Mouse (Mus musculus): ENCODE measurements around the gene Nsl1. TPM values are rescaled to one million over a fixed set of nuclear protein-coding genes. Genes with fewer than 3 reads are reported as not detected.

The Nsl1 gene
- polyA plus RNA-seq, 1 experiment from 2014 or later: 3.7 TPM

- ATAC-seq (ENCODE audit: low read depth): no peak
- peak overlapping the region; percentile 53 for H3K4me3 ChIP-seq (ENCODE audit: low read depth, low read length)
- H3K4me1 ChIP-seq (ENCODE audit: control insufficient read depth, insufficient read depth, low read length): no peaks in the 10 kb centered on the region
- no peaks in the 10 kb centered on the region; the same call in 1 of the 2 replicates for H3K9me3 ChIP-seq (ENCODE audit: control insufficient read depth, low read length)
- no peak overlapping the region for H3K27ac ChIP-seq (ENCODE audit: low read depth, low read length)
- 59% methylated on average over 14 of the region's 14 CpGs for WGBS
- H3K36me3 ChIP-seq (ENCODE audit: control insufficient read depth, insufficient read depth, low read length): no peaks in the 10 kb centered on the region
- no peak overlapping the region for H3K9ac ChIP-seq (replicated peaks; ENCODE audit: low read depth, low read length)
- H3K27me3 ChIP-seq (ENCODE audit: control insufficient read depth, insufficient read depth, low read length): no peaks in the 10 kb centered on the region
- peak overlapping the region; percentile 100 for H3K4me2 ChIP-seq (ENCODE audit: low read depth, low read length)
These were observed 34.3 kb downstream of the Nsl1 start for GRCm38 (mm10) chr1:191096871-191097681.

GRCm38 (mm10) chr1:191097802-191098747 lies 35.3 kb downstream of the Nsl1 start, which contains the start of gene Batf3:
Gene Batf3, plus strand, starts transcription at chr1:191097847.
- Histone ChIP-seq H3K4me2 (ENCODE audit: low read depth, low read length) (peak within 1 kb of the TSS; percentile 100), H3K4me1 (ENCODE audit: control insufficient read depth, insufficient read depth, low read length) (no peaks in the 10 kb centered on the region), H3K27me3 (ENCODE audit: control insufficient read depth, insufficient read depth, low read length) (no peaks in the 10 kb centered on the region), H3K9me3 (ENCODE audit: control insufficient read depth, low read length) (no peaks in the 10 kb centered on the region; the same call in 1 of the 2 replicates), H3K36me3 (ENCODE audit: control insufficient read depth, insufficient read depth, low read length) (no peaks in the 10 kb centered on the region), H3K9ac (replicated peaks; ENCODE audit: low read depth, low read length) (peak within 1 kb of the TSS; percentile 51), H3K4me3 (ENCODE audit: low read depth, low read length) (peak within 1 kb of the TSS; percentile 53), H3K27ac (ENCODE audit: low read depth, low read length) (no peak within 1 kb of the TSS)
- under 1% methylated on average over 73 of the region's 95 CpGs for WGBS
- ATAC-seq (ENCODE audit: low read depth): peak; percentile 76

GRCm38 (mm10) chr1:191099114-191099513 lies 36.3 kb downstream of the Nsl1 start:
- no peak overlapping the region for H3K4me3 ChIP-seq (ENCODE audit: low read depth, low read length)
- ATAC-seq (ENCODE audit: low read depth): no peak

GRCm38 (mm10) chr1:191099772-191100291 lies 37.0 kb downstream of the Nsl1 start:
- WGBS: 81% methylated on average over 5 of the region's 5 CpGs
- ATAC-seq (ENCODE audit: low read depth): no peak
- H3K27me3 ChIP-seq (ENCODE audit: control insufficient read depth, insufficient read depth, low read length): no peaks in the 10 kb centered on the region
- H3K9me3 ChIP-seq (ENCODE audit: control insufficient read depth, low read length): no peaks in the 10 kb centered on the region; the same call in 1 of the 2 replicates
- H3K36me3 ChIP-seq (ENCODE audit: control insufficient read depth, insufficient read depth, low read length): no peaks in the 10 kb centered on the region
- H3K4me2 ChIP-seq (ENCODE audit: low read depth, low read length): no peak overlapping the region
- no peaks in the 10 kb centered on the region for H3K4me1 ChIP-seq (ENCODE audit: control insufficient read depth, insufficient read depth, low read length)
- no peak overlapping the region for H3K9ac ChIP-seq (replicated peaks; ENCODE audit: low read depth, low read length)
- no peak overlapping the region for H3K27ac ChIP-seq (ENCODE audit: low read depth, low read length)
- no peak overlapping the region for H3K4me3 ChIP-seq (ENCODE audit: low read depth, low read length)

More at GRCm38 (mm10) chr1:191099114-191099513, 36.3 kb downstream of the Nsl1 start:
- Histone ChIP-seq H3K27ac (ENCODE audit: low read depth, low read length) (no peak overlapping the region), H3K9ac (replicated peaks; ENCODE audit: low read depth, low read length) (no peak overlapping the region), H3K4me1 (ENCODE audit: control insufficient read depth, insufficient read depth, low read length) (no peaks in the 10 kb centered on the region), H3K27me3 (ENCODE audit: control insufficient read depth, insufficient read depth, low read length) (no peaks in the 10 kb centered on the region), H3K9me3 (ENCODE audit: control insufficient read depth, low read length) (no peaks in the 10 kb centered on the region; the same call in 1 of the 2 replicates), H3K36me3 (ENCODE audit: control insufficient read depth, insufficient read depth, low read length) (no peaks in the 10 kb centered on the region), H3K4me2 (ENCODE audit: low read depth, low read length) (no peak overlapping the region)
- 44% methylated on average over 5 of the region's 5 CpGs for WGBS

- WGBS: 82% methylated on average over 15 of the region's 15 CpGs
- Histone ChIP-seq H3K4me1 (ENCODE audit: control insufficient read depth, insufficient read depth, low read length) (no peaks in the 10 kb centered on the region), H3K9me3 (ENCODE audit: control insufficient read depth, low read length) (no peaks in the 10 kb centered on the region; the same call in 1 of the 2 replicates), H3K27ac (ENCODE audit: low read depth, low read length) (no peak overlapping the region), H3K9ac (replicated peaks; ENCODE audit: low read depth, low read length) (no peak overlapping the region), H3K4me2 (ENCODE audit: low read depth, low read length) (no peak overlapping the region), H3K27me3 (ENCODE audit: control insufficient read depth, insufficient read depth, low read length) (no peaks in the 10 kb centered on the region), H3K4me3 (ENCODE audit: low read depth, low read length) (no peak overlapping the region), H3K36me3 (ENCODE audit: control insufficient read depth, insufficient read depth, low read length) (no peaks in the 10 kb centered on the region)
- ATAC-seq (ENCODE audit: low read depth): no peak
These were observed 40.0 kb downstream of the Nsl1 start for GRCm38 (mm10) chr1:191102730-191103370.

DNA sequence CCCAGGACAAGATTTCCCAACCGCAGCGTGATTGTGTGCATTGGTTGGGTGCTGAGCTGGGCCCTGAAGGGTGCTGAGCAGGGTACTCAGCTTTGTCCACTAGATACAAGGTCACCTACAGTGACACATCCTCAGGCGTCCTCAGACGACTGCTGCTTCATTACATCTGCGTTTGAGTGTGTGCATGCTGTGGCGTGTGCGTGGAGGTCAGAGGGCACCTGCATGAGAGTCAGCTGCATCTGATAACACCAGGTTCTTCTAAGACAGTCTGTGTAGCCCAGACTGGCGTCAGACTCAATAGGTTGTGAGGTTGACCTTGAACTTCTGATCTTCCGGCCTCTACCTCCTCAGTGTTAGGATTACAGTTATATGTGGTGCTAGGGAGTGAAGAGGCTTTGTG lies 42.4 kb downstream of the Nsl1 start:
- Histone ChIP-seq H3K27ac (ENCODE audit: low read depth, low read length) (no peak overlapping the region), H3K9ac (replicated peaks; ENCODE audit: low read depth, low read length) (no peak overlapping the region), H3K36me3 (ENCODE audit: control insufficient read depth, insufficient read depth, low read length) (no peaks in the 10 kb centered on the region), H3K4me3 (ENCODE audit: low read depth, low read length) (no peak overlapping the region), H3K4me2 (ENCODE audit: low read depth, low read length) (no peak overlapping the region), H3K9me3 (ENCODE audit: control insufficient read depth, low read length) (no peaks in the 10 kb centered on the region; the same call in 1 of the 2 replicates), H3K27me3 (ENCODE audit: control insufficient read depth, insufficient read depth, low read length) (no peaks in the 10 kb centered on the region), H3K4me1 (ENCODE audit: control insufficient read depth, insufficient read depth, low read length) (no peaks in the 10 kb centered on the region)
- 90% methylated on average over 9 of the region's 9 CpGs for WGBS
- no peak for ATAC-seq (ENCODE audit: low read depth)

GRCm38 (mm10) chr1:191107306-191107705 lies 44.5 kb downstream of the Nsl1 start:
- H3K4me3 ChIP-seq (ENCODE audit: low read depth, low read length): no peak overlapping the region
- no peak overlapping the region for H3K4me2 ChIP-seq (ENCODE audit: low read depth, low read length)
- no peak overlapping the region for H3K27ac ChIP-seq (ENCODE audit: low read depth, low read length)
- H3K9ac ChIP-seq (replicated peaks; ENCODE audit: low read depth, low read length): no peak overlapping the region
- no peaks in the 10 kb centered on the region for H3K36me3 ChIP-seq (ENCODE audit: control insufficient read depth, insufficient read depth, low read length)
- H3K9me3 ChIP-seq (ENCODE audit: control insufficient read depth, low read length): no peaks in the 10 kb centered on the region
- ATAC-seq (ENCODE audit: low read depth): no peak
- H3K4me1 ChIP-seq (ENCODE audit: control insufficient read depth, insufficient read depth, low read length): no peaks in the 10 kb centered on the region
- 79% methylated on average over 10 of the region's 10 CpGs for whole genome bisulfite sequencing
- H3K27me3 ChIP-seq (ENCODE audit: control insufficient read depth, insufficient read depth, low read length): no peaks in the 10 kb centered on the region

DNA sequence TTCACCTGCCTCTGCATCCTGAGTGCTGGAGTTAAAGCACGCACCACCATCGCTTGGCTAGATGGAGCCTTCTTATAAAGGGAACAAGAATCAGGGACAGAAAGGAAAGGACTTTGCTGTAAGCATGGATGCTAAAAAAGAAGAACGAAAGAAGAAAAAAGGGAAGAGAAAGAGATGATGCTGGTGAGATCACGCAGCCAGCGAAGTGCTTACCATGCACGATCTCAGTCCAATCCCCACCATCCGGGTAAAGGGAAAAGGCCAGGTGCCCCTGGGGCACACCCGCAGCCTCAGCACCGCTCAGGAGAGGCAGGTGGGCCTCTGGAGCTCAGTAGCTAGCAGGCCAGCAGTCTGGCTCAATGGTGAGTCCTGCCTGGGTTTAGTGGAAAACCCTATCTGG lies 47.1 kb downstream of the Nsl1 start:
- no peak overlapping the region for H3K9ac ChIP-seq (replicated peaks; ENCODE audit: low read depth, low read length)
- 90% methylated on average over 9 of the region's 9 CpGs for WGBS
- no peak for ATAC-seq (ENCODE audit: low read depth)
- no peaks in the 10 kb centered on the region for H3K9me3 ChIP-seq (ENCODE audit: control insufficient read depth, low read length)
- H3K27me3 ChIP-seq (ENCODE audit: control insufficient read depth, insufficient read depth, low read length): no peaks in the 10 kb centered on the region
- H3K27ac ChIP-seq (ENCODE audit: low read depth, low read length): no peak overlapping the region
- no peaks in the 10 kb centered on the region for H3K36me3 ChIP-seq (ENCODE audit: control insufficient read depth, insufficient read depth, low read length)
- H3K4me1 ChIP-seq (ENCODE audit: control insufficient read depth, insufficient read depth, low read length): no peaks in the 10 kb centered on the region
- no peak overlapping the region for H3K4me3 ChIP-seq (ENCODE audit: low read depth, low read length)
- no peak overlapping the region for H3K4me2 ChIP-seq (ENCODE audit: low read depth, low read length)
